Mouse (Mus musculus) heart, adult 9 months (tissue): ENCODE results near the gene Gm9195.

Source experiments
- DNase-seq, 2 experiments: peaks; one replicate each; pipeline ENCODE4 v3.0.0; 2022; ENCODE audit warnings: low spot score in 2 of 2

Gm9195 gene

DNA sequence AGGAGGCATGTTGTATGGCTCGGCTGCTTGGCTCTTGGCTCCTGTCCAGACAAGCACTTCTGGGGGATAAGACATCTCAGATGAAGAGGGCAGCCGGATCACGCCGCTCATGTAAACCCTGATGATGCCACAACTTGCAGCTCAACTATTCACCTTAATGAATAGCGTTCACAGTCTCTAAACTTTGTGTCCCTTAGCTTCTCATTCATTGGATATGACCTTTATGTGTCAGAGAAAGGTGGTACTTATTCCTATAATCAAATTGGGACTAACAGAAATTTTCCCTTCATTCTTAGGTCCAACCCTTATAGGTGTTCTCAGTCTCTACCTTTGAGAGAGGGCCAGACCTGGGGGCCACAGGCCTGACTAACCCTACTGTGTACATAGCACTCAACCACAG is at the start of gene Gm9195:
Gene Gm9195 (minus strand): TSS at position 101 of the 400 bp plus-strand sequence.
- DNase-seq, result no peak

DNA sequence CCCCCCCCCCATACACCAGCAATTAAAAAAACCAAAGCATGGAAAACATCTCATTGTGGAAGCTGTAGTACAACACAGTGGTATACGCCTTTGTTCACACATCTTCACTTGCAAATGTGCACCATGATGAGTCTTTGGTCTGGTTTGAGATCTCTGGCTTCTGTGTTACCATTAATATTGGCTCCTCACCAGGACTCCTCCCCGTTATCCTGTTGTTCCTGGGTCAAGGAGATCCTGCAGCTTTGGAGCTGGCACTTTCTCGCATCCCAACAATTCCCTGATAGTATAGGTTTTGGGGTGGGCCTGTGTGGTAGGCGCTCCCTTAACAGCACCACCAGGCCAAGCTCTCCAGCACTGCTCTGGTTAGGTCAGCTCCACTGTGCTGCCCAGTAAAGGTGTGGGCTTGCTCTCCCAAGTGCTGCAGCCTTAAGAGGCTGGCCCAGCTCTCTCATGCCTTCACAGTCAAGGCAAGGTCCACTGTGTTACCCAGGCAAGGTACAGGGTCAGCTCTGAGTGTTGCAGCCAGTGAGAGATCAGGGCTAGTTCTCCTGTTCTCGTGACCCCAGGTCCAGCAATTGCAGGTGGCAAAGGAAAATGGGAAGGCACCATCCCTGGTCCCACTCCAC is 44.9 kb upstream of the Gm9195 start:
- no peak for DNase-seq

DNA sequence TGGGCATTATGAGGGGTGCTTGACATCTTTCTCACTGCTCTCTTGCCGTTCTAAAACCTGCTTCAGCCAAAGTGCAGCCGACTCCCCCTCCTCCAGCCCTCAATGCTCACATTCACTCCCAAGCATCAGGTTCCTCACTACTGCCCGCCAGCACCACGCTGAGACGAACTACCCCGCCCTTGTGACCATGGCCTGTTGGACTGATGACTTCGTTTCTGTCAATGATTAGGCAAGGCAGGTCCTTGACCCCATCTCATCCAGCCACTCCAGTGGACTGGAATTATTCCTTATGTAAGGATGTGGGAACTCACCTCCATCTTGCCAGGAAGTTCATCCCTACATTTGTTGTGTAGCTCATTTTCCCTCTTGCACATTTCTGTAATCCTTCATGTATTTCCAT is 42.2 kb upstream of the Gm9195 start:
- DNase-seq, result no peak

DNA sequence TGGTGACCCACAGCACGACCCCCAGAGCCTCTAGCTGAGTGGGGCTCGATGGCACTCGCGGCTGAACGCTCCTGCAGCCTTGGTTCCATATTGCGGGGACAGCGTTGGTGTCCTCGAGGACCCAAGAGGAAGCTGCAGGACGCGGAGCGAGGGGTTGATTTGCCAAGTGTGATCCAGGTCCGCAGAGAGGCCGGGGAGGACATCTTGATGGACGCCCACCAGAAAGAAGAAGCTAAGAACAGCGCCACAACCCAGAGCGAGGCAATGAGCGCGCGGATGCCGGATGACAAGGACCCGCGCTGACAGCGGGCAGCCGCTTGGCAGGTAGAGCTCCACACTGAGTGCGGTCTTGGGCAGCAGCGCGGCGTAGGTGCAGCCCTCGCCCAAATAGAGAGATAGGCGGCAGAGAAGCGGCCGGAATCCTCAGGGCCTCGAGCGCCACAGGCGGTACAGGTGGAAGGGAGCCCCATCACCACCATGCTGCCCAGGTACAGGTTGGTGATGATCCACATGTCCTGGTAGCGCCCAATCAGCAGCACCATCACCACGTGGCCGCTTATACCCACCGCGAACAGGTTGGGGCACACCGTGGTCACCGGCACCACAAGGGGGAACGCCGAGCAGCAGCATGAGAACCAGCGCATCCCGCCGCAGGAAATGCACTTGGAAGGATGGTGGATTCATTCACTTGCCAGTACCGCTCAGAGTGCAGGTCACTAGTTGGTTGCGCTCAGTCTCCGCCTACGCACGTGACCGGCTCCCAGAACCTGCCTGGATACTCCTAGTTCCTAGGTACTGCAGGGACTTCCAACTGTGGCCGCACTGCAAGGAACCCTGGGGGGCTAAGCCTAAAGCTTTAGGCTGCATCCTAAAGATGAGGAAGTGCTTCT is 40.6 kb upstream of the Gm9195 start:
- DNase-seq, result no peak

DNA sequence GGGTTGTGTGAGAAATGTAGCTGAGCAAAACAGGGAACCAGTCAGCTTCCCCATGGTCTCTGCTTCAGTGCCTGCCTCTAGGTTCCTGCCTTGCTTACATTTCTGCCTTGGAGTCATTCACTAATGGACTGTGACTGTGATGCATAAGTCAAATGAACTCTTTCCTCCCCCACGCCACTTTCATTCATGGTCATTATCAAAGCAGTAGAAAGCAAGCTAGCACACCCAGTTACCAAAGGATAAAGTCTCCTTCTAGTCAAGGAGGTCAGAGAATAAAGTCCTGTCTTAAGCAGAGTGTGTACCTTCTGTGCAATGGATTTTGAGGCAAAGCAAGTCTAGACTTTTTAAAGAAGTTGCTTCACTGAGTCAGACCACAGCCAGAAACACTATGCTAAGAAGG is 35.5 kb upstream of the Gm9195 start:
- no peak for DNase-seq

DNA sequence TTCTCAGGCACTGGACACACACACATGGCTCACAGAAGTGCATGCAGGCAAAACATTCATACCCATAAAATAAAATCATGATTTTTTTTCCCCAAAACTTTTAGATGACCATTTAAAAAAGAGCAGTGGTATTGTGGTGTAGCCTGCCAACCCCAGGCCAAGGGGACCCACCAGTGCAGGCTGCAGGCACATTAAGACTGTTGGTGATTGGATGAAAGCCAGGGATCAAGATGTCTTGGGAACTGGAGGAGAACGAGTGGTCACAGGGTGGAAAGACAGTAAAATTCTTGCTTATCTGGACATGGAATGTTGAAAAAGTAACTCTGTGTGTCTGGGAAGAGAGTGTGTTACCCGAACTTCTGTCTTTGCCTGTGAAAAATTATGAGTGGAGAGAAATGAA is 27.9 kb upstream of the Gm9195 start:
- no peak for DNase-seq

DNA sequence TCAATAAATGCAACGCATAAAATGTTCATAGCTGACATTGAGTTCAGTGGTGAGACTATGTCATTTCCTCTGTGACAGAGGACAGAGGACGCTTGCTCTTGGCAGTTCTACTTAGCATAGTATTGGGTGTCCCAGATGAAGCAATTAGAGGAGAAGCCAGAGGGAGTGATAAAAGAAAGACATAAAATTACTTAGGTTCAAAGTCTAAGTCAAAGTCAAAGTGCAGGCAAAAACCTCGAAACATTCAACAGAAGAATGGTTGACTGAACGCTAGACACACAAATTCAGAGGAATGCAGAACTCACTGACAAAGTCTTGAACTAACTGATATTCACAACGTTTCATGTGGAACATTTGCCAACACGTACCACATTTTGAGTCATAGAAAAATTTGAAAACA is 27.1 kb upstream of the Gm9195 start:
- DNase-seq, result no peak

DNA sequence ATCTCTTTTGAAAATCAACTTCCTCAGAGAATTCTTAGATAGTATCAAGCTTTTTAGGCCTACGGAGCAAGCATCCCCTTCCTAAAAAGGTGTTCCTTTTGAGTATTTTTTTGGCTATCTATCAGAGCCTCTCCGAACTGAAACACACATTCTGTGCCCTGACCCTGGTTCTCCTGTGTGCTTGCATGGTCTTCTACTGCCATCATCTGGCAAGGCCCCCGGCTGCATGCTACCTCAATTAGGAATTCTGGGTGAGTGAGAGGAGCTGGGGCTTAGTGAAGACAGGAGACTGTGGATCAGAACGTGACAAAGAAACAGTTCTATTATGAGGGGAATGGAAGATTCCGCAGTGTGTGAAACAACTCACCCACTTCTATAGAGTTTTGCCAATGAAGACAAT is 24.7 kb upstream of the Gm9195 start:
- no peak for DNase-seq

DNA sequence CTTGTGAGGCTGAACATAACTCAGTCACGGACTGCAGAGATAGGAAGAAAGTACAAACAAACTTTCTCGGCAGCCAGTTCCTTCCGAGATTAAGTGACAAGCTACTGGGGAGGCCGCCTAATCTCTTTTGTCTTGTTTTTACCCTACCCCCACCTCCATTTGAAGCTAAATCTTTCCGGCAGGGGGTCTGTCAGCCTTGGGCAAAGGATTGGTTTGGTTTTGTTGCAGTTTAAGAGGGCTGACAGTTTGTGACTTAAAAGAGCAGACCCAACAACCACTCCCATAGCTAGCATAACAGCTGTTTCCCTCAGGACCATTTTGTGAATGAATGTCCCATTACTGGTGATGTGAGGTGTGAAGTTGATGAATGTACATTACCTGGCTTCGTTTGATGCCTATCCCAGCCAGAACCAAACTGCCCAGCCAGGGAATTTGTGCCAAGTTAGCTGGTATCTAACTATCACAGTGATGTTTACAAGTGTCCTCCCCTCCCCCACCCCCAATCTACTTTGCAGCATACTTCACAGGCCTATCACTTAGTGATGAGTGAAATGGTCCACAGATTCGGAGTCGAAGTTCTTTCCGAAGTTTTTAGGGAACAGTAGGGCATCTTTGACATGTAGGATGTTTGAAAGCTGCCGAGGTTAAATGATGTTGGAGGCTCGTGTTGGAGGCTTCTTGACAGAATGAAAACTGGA is 15.2 kb upstream of the Gm9195 start:
- no peak for DNase-seq

DNA sequence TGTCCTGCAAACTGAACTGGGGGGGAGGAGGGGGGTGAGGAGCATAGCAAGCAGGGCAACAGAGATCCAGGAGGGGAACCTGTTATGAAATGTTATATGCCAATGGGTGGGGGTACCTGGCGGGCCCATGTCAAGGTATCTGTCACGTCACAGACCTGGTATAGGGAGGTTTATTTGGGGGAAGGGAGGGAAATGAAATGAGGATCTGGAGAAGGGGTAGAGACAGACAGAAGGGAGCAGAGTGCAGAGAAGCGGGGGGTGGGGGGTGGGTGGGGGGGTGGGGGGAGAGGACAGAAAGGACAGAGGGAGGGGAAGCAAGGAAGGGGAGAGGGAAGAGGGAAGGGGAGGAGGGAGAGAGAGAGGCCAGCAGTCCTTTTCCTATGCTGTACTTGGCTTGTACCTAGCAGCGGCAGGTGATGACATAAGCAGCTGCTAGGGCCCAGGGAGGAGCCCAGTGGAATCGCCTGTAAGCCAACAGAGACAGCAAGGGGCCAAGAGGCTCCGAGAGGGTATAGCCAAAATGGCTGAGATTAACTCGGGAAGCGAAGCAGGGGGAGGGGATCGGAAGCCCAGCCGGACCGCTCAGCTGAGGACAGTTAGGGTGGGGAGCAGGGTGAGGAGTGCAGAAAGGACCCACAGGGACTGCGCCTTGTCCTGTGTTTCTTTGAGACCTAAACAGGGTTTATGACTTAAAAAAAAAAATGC is 14.5 kb upstream of the Gm9195 start:
- no peak for DNase-seq

DNA sequence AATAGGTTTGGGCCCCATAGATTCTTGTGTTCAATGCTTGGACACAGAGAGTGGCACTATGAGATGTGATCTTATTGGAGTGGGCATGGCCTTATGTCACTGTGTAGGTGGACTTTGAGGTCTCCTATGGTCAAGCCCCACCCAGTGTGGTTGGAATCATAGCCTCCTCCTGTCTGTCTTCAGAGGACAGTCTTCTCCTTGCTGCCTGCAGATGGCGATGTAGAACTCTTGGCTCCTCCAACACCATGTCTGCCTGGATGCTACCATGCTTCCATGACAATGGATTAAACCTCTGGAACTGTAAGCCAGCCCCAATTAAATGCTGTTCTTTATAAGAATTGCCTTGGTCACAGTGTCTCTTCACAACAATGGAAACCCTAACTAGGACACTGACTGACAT is 13.3 kb upstream of the Gm9195 start:
- no peak for DNase-seq

DNA sequence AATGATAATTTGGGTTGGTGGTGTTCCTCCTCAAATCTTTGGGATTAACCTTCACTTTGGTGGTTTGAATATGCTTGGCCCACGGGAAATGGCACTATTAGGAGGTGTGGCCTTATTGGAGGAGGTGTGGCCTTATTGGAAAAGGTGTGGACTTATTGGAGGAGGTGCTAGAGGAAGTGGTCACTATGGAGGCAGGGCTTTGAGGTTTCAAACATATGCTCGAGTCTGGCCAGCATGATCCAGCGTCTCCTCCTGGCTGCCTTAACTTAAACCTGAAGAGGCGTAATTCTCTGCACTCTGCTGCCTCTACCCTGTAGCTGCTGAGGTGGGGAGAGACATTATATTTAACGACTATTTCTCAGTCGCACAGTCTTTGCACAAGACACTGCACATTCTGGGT is 11.6 kb upstream of the Gm9195 start:
- DNase-seq, result no peak

DNA sequence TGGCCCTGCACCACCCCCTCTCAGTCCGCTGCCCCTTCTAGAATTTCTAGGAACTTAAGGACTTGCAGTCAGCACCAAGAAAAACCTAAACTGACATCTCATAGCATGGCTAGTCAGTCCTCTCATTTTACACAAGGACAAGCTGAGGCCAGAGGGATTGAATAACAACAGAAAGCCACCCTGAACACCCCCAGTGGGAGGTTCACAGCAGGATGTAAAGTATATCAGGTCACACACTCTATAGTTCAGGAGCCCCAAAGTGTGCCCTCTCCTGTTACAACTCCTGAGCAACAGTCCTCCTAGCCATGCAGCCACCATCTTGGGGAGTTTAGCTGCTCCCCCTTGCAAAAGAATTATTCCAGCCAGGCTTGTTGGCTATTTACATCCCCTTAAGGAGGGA is 2.1 kb upstream of the Gm9195 start:
- no peak for DNase-seq

DNA sequence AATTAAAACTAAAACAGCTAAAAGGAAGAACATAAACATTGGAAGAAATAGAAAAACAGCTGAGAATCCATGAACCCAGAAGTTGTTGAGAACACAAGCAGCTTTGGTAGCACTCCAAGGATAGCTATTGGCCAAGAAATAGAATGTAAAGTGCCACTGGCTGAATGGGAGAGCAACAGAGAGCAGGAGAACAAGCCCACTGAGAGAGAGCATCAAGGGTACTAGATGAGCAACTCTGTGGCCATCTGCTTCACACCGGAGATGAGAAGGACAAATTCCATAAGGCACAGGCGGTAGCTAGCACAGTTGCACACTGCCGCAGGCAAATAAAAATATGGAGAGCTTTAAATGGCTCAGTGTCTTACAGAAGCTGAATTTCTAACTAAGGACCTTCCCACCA is 1.3 kb downstream of the Gm9195 start:
- no peak for DNase-seq

DNA sequence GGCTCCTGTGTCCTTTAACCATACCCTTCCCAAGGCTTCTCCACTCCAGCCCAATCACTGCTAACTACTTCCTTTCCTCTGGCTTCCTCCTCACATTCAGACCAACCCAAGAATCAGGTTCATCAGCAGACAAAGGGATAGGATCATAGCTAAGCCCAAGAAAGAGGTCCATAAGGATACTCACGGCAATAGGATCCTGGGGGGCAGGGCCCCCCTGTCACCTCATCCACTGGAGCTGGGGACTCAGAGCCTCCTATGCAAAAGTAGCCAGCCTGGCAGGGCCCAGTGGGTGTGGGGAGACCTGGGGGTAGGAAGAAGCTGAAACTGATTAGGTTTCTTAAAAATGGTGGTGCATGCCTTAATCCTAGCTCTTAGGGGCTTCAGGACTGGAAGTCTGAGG is 17.1 kb downstream of the Gm9195 start:
- DNase-seq, result no peak

DNA sequence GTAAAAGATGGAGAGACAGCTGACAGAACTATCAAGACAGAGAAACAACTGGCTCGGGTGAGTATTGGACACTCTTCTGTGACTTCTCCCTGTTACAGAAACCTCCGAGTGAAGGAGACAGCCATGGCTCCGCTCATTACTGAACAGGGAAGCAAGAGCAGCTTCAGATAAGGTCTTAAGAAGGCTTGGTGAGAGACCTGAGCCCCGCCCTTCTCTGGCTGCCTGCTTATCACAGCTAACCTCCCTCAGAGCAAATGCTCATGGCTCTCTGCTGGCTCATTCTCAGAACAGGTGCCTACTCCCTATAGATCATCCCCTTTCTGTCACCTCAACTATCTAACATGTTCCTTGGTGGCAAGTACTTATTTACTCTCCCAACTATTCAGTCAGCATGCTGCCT is 23.2 kb downstream of the Gm9195 start:
- DNase-seq, result no peak

DNA sequence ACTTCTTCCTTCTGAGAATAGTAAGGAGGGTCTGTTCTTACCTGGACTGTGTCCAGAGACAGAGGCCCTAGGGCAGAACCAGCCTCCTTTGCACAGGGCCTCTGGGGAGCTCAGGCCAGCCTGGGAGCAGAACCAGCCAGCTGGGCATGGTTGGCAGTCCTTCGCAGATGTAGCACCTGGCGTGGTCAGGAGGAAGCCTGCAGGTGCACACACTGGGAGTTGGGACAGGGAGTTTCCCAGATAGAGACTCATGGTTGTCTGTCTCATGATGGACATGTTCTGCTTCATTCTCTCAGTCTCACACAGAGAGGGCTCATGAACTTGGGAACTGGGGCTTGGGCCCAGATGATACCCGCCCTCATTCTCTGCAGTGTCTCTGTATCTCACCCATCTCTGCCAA is 25.3 kb downstream of the Gm9195 start:
- DNase-seq, result no peak

DNA sequence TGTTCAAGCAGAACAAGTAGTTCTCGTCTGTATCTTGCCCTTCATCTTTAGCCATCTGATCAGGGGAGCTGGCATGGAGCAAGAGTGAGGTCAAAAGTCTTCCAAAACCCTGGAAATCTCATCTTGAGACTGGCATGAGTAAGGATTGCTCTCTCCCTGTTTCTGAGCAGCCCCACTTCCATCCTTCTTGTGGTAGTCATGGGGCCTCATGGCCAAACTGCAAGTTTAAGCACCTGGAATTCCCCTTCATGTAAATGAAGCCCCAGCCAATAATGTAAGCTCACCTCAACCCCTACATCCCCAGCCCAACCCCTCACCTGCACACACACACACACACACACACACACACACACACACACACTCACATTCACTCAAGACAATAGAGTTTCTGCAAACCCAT is 30.0 kb downstream of the Gm9195 start:
- DNase-seq, result no peak

DNA sequence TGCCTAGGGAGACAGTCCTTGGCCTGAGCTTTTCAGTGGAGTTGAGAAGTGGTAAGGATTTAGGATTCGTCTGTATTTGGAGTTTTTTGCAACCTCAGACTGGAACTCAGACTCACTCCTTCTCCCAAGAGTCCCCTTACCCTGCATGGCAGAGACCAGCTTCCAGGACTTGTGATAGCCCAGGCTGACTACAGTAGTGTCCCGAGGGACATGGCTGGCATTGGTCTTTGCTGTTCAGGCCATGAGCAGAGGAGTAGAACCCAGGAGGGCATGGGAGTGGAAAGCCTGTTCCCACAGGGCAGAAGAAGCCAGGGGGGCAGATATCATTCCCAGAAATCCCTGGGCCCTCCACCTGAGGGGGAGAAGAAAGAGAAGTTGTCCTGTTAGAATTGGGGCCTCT is 31.3 kb downstream of the Gm9195 start:
- no peak for DNase-seq

DNA sequence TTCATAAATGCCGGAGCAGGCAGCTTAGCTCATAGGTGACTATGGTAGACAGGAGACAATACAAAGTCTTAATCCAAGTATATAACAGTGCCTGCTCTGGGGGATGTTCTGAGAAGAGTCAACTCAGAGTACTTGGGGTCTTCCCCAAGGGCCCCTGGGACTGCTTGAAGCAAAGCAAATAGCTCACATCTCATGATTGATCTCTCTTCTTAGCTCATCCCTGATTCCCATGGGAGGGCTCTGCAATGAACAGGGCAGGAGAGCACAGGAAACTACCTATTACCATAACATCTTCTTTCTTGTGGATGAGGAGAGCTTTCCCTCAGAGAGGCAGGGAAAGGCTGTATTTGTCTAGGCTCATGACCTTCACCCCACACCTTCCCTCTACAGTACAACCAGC is 32.7 kb downstream of the Gm9195 start:
- no peak for DNase-seq

DNA sequence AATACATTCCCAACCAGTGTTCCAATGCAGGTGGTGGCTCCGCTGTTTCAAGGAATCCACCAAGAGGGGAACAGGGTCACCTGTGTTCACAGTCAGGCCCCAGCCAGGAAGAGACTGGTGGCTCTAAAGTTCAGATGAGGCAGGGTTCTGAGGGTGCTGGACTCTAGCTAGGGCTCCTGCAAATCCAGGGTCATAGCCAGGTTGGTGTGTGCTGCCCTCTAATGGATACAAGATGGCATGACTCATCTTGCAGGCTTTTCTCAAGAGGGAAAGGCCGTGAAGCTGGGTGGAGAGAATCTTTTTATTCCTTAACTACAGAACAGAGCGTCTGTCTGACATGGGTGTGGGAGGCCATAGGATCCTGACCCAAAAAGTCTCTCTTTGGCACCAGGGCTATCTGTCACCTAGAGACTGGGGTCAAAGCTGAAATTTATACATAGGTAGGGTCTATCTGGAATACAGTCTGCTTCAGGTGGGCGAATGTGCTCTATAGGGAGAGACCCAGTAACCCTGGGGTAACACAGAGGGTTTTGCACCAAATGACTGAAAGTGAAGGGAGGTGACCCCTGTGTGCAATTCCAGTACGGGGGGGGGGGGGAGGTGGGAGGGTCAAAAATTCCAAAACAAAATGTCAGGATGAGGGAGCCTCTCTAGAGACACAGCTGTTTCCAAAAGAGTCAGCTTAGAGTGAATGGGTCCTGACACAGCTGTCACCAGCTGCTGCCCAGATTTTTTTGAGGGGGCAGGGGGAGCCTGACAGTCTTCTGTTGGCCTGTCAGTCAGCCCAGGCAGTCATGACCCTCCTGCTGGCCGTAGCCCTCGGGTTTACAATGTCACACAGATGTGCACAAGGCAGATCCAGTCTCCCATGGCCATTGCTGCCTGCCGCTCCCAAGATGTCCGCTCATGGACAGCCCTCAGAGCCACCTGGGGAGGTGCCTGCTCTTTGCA is 44.2 kb downstream of the Gm9195 start:
- peak; percentile 12 to 26 for DNase-seq
